Mouse (Mus musculus) spleen, adult 18-20 months (tissue): ENCODE measurements around the gene Elmo3.
A peak's percentile ranks its signal among the peaks of the same experiment; 100 is the strongest.

Source experiments
- DNase-seq, 2 experiments: peaks; one replicate each; pipeline ENCODE4 v3.0.0; 2022; ENCODE audit warnings: mixed read lengths in 2 of 2

Gene Elmo3

DNA sequence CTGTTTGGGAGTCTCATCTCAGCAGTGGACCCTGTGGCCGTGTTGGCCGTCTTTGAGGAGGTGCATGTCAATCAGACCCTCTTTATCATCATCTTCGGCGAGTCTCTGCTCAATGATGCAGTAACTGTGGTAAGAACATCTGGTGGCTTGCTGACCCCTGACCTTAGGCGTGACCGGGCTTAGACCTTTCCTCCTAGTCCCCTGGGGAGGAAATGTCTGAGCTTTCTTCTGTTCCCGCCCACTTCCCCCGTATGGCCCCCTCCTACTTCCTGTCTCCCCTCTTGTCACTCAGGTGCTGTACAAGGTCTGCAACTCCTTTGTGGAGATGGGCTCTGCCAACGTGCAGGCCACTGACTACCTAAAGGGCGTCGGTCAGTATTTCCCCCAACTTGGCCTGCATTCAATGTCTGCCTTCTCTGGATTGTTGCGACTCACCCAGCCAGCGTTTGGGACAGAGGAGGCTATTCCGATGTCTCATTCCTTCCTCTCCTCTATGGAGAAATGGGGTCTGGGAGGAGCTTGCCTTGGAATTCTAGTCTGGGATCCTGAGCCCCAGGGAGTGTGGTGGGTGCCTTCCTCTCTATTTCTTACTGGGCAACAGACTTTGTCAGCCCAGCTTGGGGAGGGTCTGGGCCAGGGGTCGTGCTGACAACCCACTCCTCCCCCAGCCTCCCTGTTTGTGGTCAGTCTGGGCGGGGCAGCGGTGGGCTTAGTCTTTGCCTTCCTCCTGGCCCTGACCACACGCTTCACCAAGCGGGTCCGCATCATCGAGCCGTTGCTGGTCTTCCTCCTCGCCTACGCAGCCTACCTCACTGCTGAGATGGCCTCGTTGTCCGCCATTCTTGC is 50.0 kb downstream of the Elmo3 start:
- DNase-seq: peak; percentile 41 to 46

DNA sequence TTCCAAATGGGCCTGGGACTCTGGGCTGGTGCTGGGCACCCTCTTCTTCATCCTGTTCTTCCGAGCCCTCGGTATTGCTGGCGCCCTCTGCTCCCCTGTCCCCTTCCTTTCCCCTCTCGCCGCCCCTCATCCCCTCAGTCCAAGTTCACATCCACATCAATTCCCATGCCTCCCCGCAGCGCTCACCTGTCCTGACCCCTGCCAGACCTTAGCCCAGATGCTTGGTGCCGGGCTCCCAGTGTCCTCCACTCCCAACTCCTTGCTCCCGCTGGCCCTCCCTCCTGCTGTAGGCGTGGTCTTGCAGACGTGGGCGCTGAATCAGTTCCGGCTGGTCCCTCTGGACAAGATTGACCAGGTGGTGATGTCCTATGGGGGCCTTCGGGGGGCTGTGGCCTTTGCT is 51.3 kb downstream of the Elmo3 start:
- DNase-seq: no peak

DNA sequence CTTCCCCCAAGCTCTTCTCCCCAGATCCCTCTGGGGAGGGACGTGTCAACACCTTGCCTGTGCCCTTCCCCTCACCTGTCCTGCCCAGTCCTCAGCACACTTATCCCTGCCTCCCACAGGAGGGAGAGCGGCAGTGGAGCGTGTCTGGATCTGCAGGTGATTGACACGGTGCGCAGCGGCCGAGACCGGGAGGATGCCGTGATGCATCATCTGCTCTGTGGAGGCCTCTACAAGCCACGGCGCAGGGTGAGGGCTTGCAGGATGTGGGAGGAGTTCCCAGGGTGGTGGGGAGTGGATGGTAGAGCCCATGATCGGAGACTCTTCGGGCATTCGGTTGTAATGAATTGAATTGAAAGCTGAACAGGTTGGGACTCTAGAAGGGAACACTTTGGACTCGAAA is 53.8 kb downstream of the Elmo3 start:
- no peak for DNase-seq

DNA sequence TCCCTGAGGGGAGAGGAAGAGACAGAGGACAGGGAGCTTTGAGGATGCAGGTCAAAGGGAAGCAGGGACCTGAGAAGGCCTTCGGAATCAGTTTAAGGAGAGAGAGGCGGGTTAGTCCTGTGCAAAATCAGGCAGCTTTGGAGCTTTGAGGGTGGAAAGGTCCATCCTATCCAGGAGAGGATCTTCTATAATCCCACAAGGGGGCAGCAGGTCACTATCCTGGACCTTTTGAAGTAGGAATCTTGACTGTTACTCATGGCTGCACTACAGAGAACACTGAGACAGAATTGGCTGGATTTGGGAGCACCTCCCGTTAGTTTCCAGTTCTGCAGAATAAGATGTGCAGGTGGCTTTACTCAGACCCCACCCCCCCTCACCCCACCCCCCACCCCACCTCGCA is 54.2 kb downstream of the Elmo3 start:
- DNase-seq: no peak
